Mouse (Mus musculus) hindbrain, postnatal 0 days (tissue): Measurements from ENCODE around the gene Plpp4. TPM values are rescaled to one million over a fixed set of nuclear protein-coding genes. Genes with fewer than 3 reads are reported as not detected.
A peak's percentile ranks its signal among the peaks of the same experiment; 100 is the strongest.

ENCODE experiments used
- ATAC-seq: fragments of 200-750 bp; cut with Nextera tagmentation; 2 replicates; pipeline ENCODE4 v1.8.0; 2017; ENCODE audit warnings: mild to moderate bottlenecking, moderate TSS enrichment, moderate library complexity
- DNase-seq: peaks from one replicate; pipeline ENCODE4 v3.0.0-alpha.2; 2015; ENCODE audit warnings: low spot score
- H3K27ac ChIP-seq: fragments of 300-500 bp; sonication (generic); 2 replicates; pipeline ENCODE4 v1.5.1; 2014; ENCODE audit warnings: mild to moderate bottlenecking
- H3K27me3 ChIP-seq: fragments of 300-500 bp; sonication (generic); 2 replicates; pipeline ENCODE4 v1.6.1; 2014; ENCODE audit warnings: low read length, mixed read lengths; ENCODE audit not compliant: insufficient read depth
- H3K36me3 ChIP-seq: fragments of 300-500 bp; sonication (generic); 2 replicates; pipeline ENCODE4 v1.6.1; 2014; ENCODE audit warnings: low read length, mixed read lengths; ENCODE audit not compliant: insufficient read depth
- H3K4me1 ChIP-seq: fragments of 300-500 bp; sonication (generic); 2 replicates; pipeline ENCODE4 v1.6.1; 2014; ENCODE audit warnings: antibody characterized with exemption, low read length, mixed read lengths; ENCODE audit not compliant: insufficient read depth
- H3K4me2 ChIP-seq: fragments of 300-500 bp; sonication (generic); 2 replicates; pipeline ENCODE4 v1.6.1; 2014; ENCODE audit warnings: low read depth, mild to moderate bottlenecking, low read length, moderate library complexity, mixed read lengths
- H3K4me3 ChIP-seq: fragments of 300-500 bp; sonication (generic); 2 replicates; pipeline ENCODE4 v1.5.1; 2014; ENCODE audit warnings: low read length
- H3K9ac ChIP-seq: fragments of 300-500 bp; sonication (generic); replicated peaks from 2 replicates; pipeline ENCODE4 v1.6.1; 2014; ENCODE audit warnings: mild to moderate bottlenecking, low read length, moderate library complexity, mixed read lengths
- H3K9me3 ChIP-seq: fragments of 300-500 bp; sonication (generic); 2 replicates; pipeline ENCODE4 v1.6.1; 2016; ENCODE audit warnings: low read length, mixed read lengths
- CTCF ChIP-seq: IDR thresholded peaks from 2 replicates; pipeline ENCODE4 v1.5.1; 2016; ENCODE audit warnings: antibody characterized with exemption, control low read depth, low read depth
- WGBS: fragments of 180-500 bp; shearing (Covaris S2); extraction: QIAGEN DNeasy Blood & Tissue Kit; methylation state at CpG from one replicate; pipeline ENCODE4 v1.1.7; 2014; 5-methylcytosine and 5-hydroxymethylcytosine counted together
- polyA plus RNA-seq: library from polyadenylated mRNA; unstranded; fragments of >200 nt; fragmentation: Nextera tagmentation; extraction: Ambion mirVana; gene quantifications from 2 replicates; pipeline ENCODE4 v1.2.1, GENCODE M21; 2015
- total RNA-seq: library from RNA; depleted of rRNA; stranded (reverse); fragments of >200 nt; gene quantifications from 2 replicates; pipeline ENCODE4 v1.2.3, GENCODE M21; 2014

Plpp4 gene
- total and polyA plus RNA-seq, 2 experiments from 2014 or later: 14.4 to 22.7 TPM

- 68% methylated on average over 7 of the region's 7 CpGs for WGBS
Measured at GRCm38 (mm10) chr7:129285186-129285868, 28.5 kb downstream of the Plpp4 start.

GRCm38 (mm10) chr7:129293211-129293610 lies 36.4 kb downstream of the Plpp4 start:
- Histone ChIP-seq H3K27ac (no peak overlapping the region), H3K9ac (no peak overlapping the region), H3K4me1 (peaks cover 1% of the 10 kb centered on the region; the same call in 1 of the 2 replicates), H3K27me3 (no peaks in the 10 kb centered on the region), H3K9me3 (no peaks in the 10 kb centered on the region), H3K4me3 (no peak overlapping the region), H3K36me3 (no peaks in the 10 kb centered on the region), H3K4me2 (no peak overlapping the region)
- TF ChIP-seq CTCF: peak; percentile 54
- no peak for ATAC-seq
- no peak for DNase-seq
- WGBS: 76% methylated on average over 1 of the region's 1 CpGs

More at GRCm38 (mm10) chr7:129285186-129285868, 28.5 kb downstream of the Plpp4 start:
- H3K27me3 ChIP-seq: no peaks in the 10 kb centered on the region
- no peak overlapping the region for H3K4me2 ChIP-seq
- H3K4me3 ChIP-seq: no peak overlapping the region
- DNase-seq (no peak), ATAC-seq (no peak)
- no peaks in the 10 kb centered on the region for H3K4me1 ChIP-seq
- H3K27ac ChIP-seq: no peak overlapping the region
- H3K36me3 ChIP-seq: no peaks in the 10 kb centered on the region
- no peaks in the 10 kb centered on the region for H3K9me3 ChIP-seq
- no peak for TF ChIP-seq CTCF
- no peak overlapping the region for H3K9ac ChIP-seq

GRCm38 (mm10) chr7:129301622-129302021 lies 44.8 kb downstream of the Plpp4 start:
- 81% methylated on average over 5 of the region's 5 CpGs for WGBS
- Histone ChIP-seq H3K27me3 (no peaks in the 10 kb centered on the region), H3K9ac (no peak overlapping the region), H3K36me3 (no peaks in the 10 kb centered on the region), H3K4me1 (peaks cover 4% of the 10 kb centered on the region; the same call in 1 of the 2 replicates), H3K4me2 (no peak overlapping the region), H3K4me3 (no peak overlapping the region), H3K27ac (no peak overlapping the region), H3K9me3 (no peaks in the 10 kb centered on the region)
- TF ChIP-seq CTCF: no peak
- ATAC-seq: no peak
- no peak for DNase-seq

- 75% methylated on average over 4 of the region's 4 CpGs for WGBS
- no peak for TF ChIP-seq CTCF
Measured at GRCm38 (mm10) chr7:129303356-129303755, 46.5 kb downstream of the Plpp4 start.

GRCm38 (mm10) chr7:129307042-129307825 lies 50.4 kb downstream of the Plpp4 start:
- TF ChIP-seq CTCF: peak; percentile 69
- no peaks in the 10 kb centered on the region for H3K27me3 ChIP-seq
- H3K4me2 ChIP-seq: no peak overlapping the region
- no peaks in the 10 kb centered on the region for H3K36me3 ChIP-seq
- 18% methylated on average over 13 of the region's 13 CpGs for WGBS
- DNase-seq: peak; percentile 53
- no peaks in the 10 kb centered on the region for H3K9me3 ChIP-seq
- no peaks in the 10 kb centered on the region for H3K4me1 ChIP-seq
- H3K4me3 ChIP-seq: no peak overlapping the region
- peak; percentile 87 for ATAC-seq
- H3K9ac ChIP-seq: no peak overlapping the region
- H3K27ac ChIP-seq: peak overlapping the region; percentile 22; the same call in 1 of the 2 replicates

More at GRCm38 (mm10) chr7:129303356-129303755, 46.5 kb downstream of the Plpp4 start:
- H3K9me3 ChIP-seq: no peaks in the 10 kb centered on the region
- H3K27me3 ChIP-seq: no peaks in the 10 kb centered on the region
- DNase-seq (no peak), ATAC-seq (no peak)
- H3K36me3 ChIP-seq: no peaks in the 10 kb centered on the region
- peaks cover 1% of the 10 kb centered on the region; the same call in 1 of the 2 replicates for H3K4me1 ChIP-seq
- H3K27ac ChIP-seq: no peak overlapping the region
- H3K4me3 ChIP-seq: no peak overlapping the region
- H3K4me2 ChIP-seq: no peak overlapping the region
- no peak overlapping the region for H3K9ac ChIP-seq

- Histone ChIP-seq H3K9ac (no peak overlapping the region), H3K4me3 (no peak overlapping the region), H3K4me1 (no peaks in the 10 kb centered on the region), H3K4me2 (no peak overlapping the region), H3K27ac (no peak overlapping the region), H3K36me3 (no peaks in the 10 kb centered on the region), H3K9me3 (no peaks in the 10 kb centered on the region), H3K27me3 (no peaks in the 10 kb centered on the region)
- DNase-seq: no peak
- WGBS: 48% methylated on average over 6 of the region's 6 CpGs
- ATAC-seq: no peak
- no peak for TF ChIP-seq CTCF
Measured at GRCm38 (mm10) chr7:129308661-129309060, 51.8 kb downstream of the Plpp4 start.
